1 mouse cellular context compared by ENCODE assay signal in the genomic region with DNA sequence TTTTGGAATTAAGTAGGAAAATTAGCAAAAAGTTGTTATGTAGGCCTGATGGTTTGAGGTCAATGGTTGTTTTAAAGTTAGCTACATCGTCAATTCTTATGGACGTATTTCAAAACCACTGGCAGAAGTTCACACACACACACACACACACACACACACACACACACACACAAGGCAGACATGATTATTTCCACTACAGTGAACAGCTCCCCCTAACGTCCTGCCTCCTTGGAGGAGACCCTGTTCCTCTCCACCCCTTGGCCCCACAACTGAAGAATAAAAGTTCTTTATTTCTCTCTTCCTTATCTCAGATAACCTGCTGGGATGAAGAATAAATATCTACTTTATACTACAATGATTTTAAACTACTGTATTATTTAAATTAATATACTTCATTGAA.
TF ChIP-seq lines count a peak whose summit lies in the region.

No protein-coding gene starts in this region.

TF ChIP-seq in CH12.LX, 34 proteins besides CTCF, POLR2A, EP300 and RAD21:
- no peak for TF ChIP-seq KAT2A (IDR thresholded peaks at IDR 0.05; ENCODE audit: insufficient replicate concordance, low read length)
- TF ChIP-seq JUN (IDR thresholded peaks at IDR 0.05; ENCODE audit: insufficient read depth, low read depth, low read length): no peak
- no peak for TF ChIP-seq USF1 (IDR thresholded peaks at IDR 0.05; ENCODE audit: low read depth, low read length)
- peak; percentile 36 for TF ChIP-seq SMC3 (IDR thresholded peaks at IDR 0.05; ENCODE audit: low read depth, low read length)
- no peak for TF ChIP-seq SIN3A (IDR thresholded peaks at IDR 0.05; ENCODE audit: low read length)
TF ChIP-seq in CH12.LX: peak in this region for 1.
